ENCODE assay signal across 13 mouse cellular contexts in genomic region chr1:185346188-185346587, GRCm38 (mm10). TPM values are rescaled to one million over a fixed set of nuclear protein-coding genes. Genes with fewer than 3 reads are reported as not detected.
DNase-seq lines count a peak whose midpoint lies in the region; ATAC-seq lines count a peak whose summit lies in the region.
"Had no signal": no experiment of that assay in that cellular context is flagged by ENCODE, and none has a peak within 500 bp of the region (broad histone marks: within the 10 kb centered on the region; RNA-seq: fewer than 3 reads in every experiment).

No protein-coding gene starts in this region.

- DNase-seq in CD4-positive, CD25-positive, alpha-beta regulatory T cell, adult 2 months (ENCODE audit: low read depth, low spot score), result peak; percentile 18
- DNase-seq in midbrain, embryonic 11.5 days (ENCODE audit: low spot score, missing footprints), result peak; percentile 33
- DNase-seq in midbrain, embryonic 14.5 days, result no peak
- DNase-seq in frontal cortex, postnatal 10 days (ENCODE audit: low spot score in 2 of 2), result no peak

- H3K9ac ChIP-seq in intestine, embryonic 16.5 days (ENCODE audit: low read depth, low read length), result no peak overlapping the region
- H3K9ac ChIP-seq in intestine, embryonic 15.5 days, result no peak overlapping the region
- H3K9ac ChIP-seq in midbrain, embryonic 11.5 days (ENCODE audit: low read length), result no peak overlapping the region
- H3K9ac ChIP-seq in midbrain, embryonic 14.5 days (replicated peaks; ENCODE audit: low read length), result no peak overlapping the region
- H3K9ac ChIP-seq: forebrain, embryonic 15.5 days; heart, embryonic 13.5 days; lung, embryonic 15.5 days had no signal

- no peak overlapping the region for H3K27ac ChIP-seq in intestine, embryonic 16.5 days (ENCODE audit: low read length)
- no peak overlapping the region for H3K27ac ChIP-seq in intestine, embryonic 15.5 days
- H3K27ac ChIP-seq in midbrain, embryonic 11.5 days (ENCODE audit: low read depth, low read length), result no peak overlapping the region
- H3K27ac ChIP-seq in midbrain, embryonic 14.5 days (replicated peaks; ENCODE audit: low read depth, low read length), result no peak overlapping the region
- H3K27ac ChIP-seq: forebrain, embryonic 15.5 days; heart, embryonic 13.5 days; lung, embryonic 15.5 days had no signal

- peaks cover 17% of the 10 kb centered on the region for H3K36me3 ChIP-seq in intestine, embryonic 16.5 days (ENCODE audit: control insufficient read depth, insufficient read depth, low read length)
- H3K36me3 ChIP-seq in intestine, embryonic 15.5 days, result peaks cover 39% of the 10 kb centered on the region
- peaks cover 15% of the 10 kb centered on the region for H3K36me3 ChIP-seq in midbrain, embryonic 11.5 days (ENCODE audit: control insufficient read depth, insufficient read depth, low read length)
- H3K36me3 ChIP-seq in midbrain, embryonic 14.5 days (ENCODE audit: control insufficient read depth, insufficient read depth, low read length), result peaks cover 92% of the 10 kb centered on the region

- no peak overlapping the region for H3K4me3 ChIP-seq in intestine, embryonic 16.5 days (ENCODE audit: low read length)
- H3K4me3 ChIP-seq in intestine, embryonic 15.5 days (replicated peaks), result no peak overlapping the region
- no peak overlapping the region for H3K4me3 ChIP-seq in midbrain, embryonic 11.5 days (ENCODE audit: low read depth, low read length)
- no peak overlapping the region for H3K4me3 ChIP-seq in midbrain, embryonic 14.5 days (replicated peaks; ENCODE audit: low read depth, low read length)
- H3K4me3 ChIP-seq: forebrain, embryonic 15.5 days; heart, embryonic 13.5 days; lung, embryonic 15.5 days; myocyte had no signal

- H3K27me3 ChIP-seq in intestine, embryonic 16.5 days (replicated peaks; ENCODE audit: control insufficient read depth, insufficient read depth, low read length), result no peaks in the 10 kb centered on the region
- H3K27me3 ChIP-seq in intestine, embryonic 15.5 days (replicated peaks), result no peaks in the 10 kb centered on the region
- H3K27me3 ChIP-seq in midbrain, embryonic 11.5 days (ENCODE audit: control insufficient read depth, insufficient read depth, low read length), result no peaks in the 10 kb centered on the region
- no peaks in the 10 kb centered on the region for H3K27me3 ChIP-seq in midbrain, embryonic 14.5 days (ENCODE audit: control insufficient read depth, insufficient read depth, low read length)
- H3K27me3 ChIP-seq: forebrain, embryonic 15.5 days; heart, embryonic 13.5 days; lung, embryonic 15.5 days; Patski had no signal

- H3K4me2 ChIP-seq in intestine, embryonic 16.5 days (ENCODE audit: low read depth, low read length), result no peak overlapping the region
- H3K4me2 ChIP-seq in intestine, embryonic 15.5 days (replicated peaks), result no peak overlapping the region
- H3K4me2 ChIP-seq in midbrain, embryonic 11.5 days, result no peak overlapping the region
- no peak overlapping the region for H3K4me2 ChIP-seq in midbrain, embryonic 14.5 days (ENCODE audit: low read length)
- H3K4me2 ChIP-seq: forebrain, embryonic 15.5 days; heart, embryonic 13.5 days; lung, embryonic 15.5 days had no signal

- 67% methylated on average over 10 of the region's 10 CpGs for WGBS in intestine, embryonic 16.5 days
- WGBS in intestine, embryonic 15.5 days, result 68% methylated on average over 10 of the region's 10 CpGs
- 80% methylated on average over 10 of the region's 10 CpGs for WGBS in midbrain, embryonic 11.5 days
- WGBS in midbrain, embryonic 14.5 days, result 79% methylated on average over 10 of the region's 10 CpGs

- no peaks in the 10 kb centered on the region for H3K4me1 ChIP-seq in intestine, embryonic 16.5 days (ENCODE audit: control insufficient read depth, insufficient read depth, low read length)
- H3K4me1 ChIP-seq in intestine, embryonic 15.5 days (replicated peaks), result no peaks in the 10 kb centered on the region
- no peaks in the 10 kb centered on the region for H3K4me1 ChIP-seq in midbrain, embryonic 11.5 days (ENCODE audit: control insufficient read depth, insufficient read depth, low read length)
- H3K4me1 ChIP-seq in midbrain, embryonic 14.5 days (ENCODE audit: control insufficient read depth, insufficient read depth, low read length), result no peaks in the 10 kb centered on the region
- H3K4me1 ChIP-seq: forebrain, embryonic 15.5 days; heart, embryonic 13.5 days; lung, embryonic 15.5 days had no signal

- no peaks in the 10 kb centered on the region for H3K9me3 ChIP-seq in intestine, embryonic 16.5 days (ENCODE audit: control insufficient read depth, low read length)
- H3K9me3 ChIP-seq in intestine, embryonic 15.5 days, result no peaks in the 10 kb centered on the region
- H3K9me3 ChIP-seq in midbrain, embryonic 11.5 days (ENCODE audit: control insufficient read depth, low read length), result no peaks in the 10 kb centered on the region; the same call in 1 of the 2 replicates
- H3K9me3 ChIP-seq in midbrain, embryonic 14.5 days (ENCODE audit: control insufficient read depth, low read length), result no peaks in the 10 kb centered on the region
- H3K9me3 ChIP-seq: forebrain, embryonic 15.5 days; heart, embryonic 13.5 days; lung, embryonic 15.5 days had no signal

- no peak for ATAC-seq in CD4-positive, CD25-positive, alpha-beta regulatory T cell, adult 4 months
- ATAC-seq in intestine, embryonic 16.5 days, result peak; percentile 47; the same call in 1 of the 2 replicates
- no peak for ATAC-seq in intestine, embryonic 15.5 days
- ATAC-seq in midbrain, embryonic 11.5 days (ENCODE audit: low FRiP score), result no peak
- ATAC-seq in midbrain, embryonic 14.5 days (ENCODE audit: low FRiP score, low TSS enrichment), result no peak
- peak; percentile 82 for ATAC-seq in megakaryocyte progenitor cell, adult 5-6 weeks (replicated peaks; ENCODE audit: poor library complexity)
- ATAC-seq: forebrain, embryonic 15.5 days; Patski had no signal

RNA-seq across cellular contexts. Expression of gene Bpnt1, which starts 14.2 kb away (rescaled TPM):
- polyA plus RNA-seq in CD4-positive, CD25-positive, alpha-beta regulatory T cell, adult 4 months (2017; shearing (Covaris generic)), result 10 to 100 TPM; 15.4 to 18.1 TPM
- polyA plus RNA-seq in intestine, embryonic 16.5 days (2015; fragmentation: Nextera tagmentation; extraction: Ambion mirVana), result 345 and 365 TPM in 2 replicates
- polyA plus RNA-seq in intestine, embryonic 15.5 days (2015; fragmentation: Nextera tagmentation; extraction: Ambion mirVana), result 210 and 233 TPM in 2 replicates
- polyA plus RNA-seq in midbrain, embryonic 11.5 days (2014; fragmentation: Nextera tagmentation; extraction: Ambion mirVana), result 22.5 and 26.3 TPM in 2 replicates
- polyA plus RNA-seq in midbrain, embryonic 14.5 days (2014; fragmentation: Nextera tagmentation; extraction: Ambion mirVana), result 27.2 and 29.0 TPM in 2 replicates
- total RNA-seq in megakaryocyte progenitor cell, adult 5-6 weeks (2015), result 7.7 and 7.9 TPM in 2 replicates
- 23.6 and 25.2 TPM in 2 replicates for total RNA-seq in megakaryocyte progenitor cell, adult 5-6 weeks (2017)

RNA-seq across cellular contexts. Expression of gene Eprs, which starts 16.7 kb away (rescaled TPM):
- polyA plus RNA-seq in CD4-positive, CD25-positive, alpha-beta regulatory T cell, adult 4 months (2017; shearing (Covaris generic)), result 100 to 1,000 TPM; 108 to 114 TPM
- 118 and 132 TPM in 2 replicates for polyA plus RNA-seq in intestine, embryonic 16.5 days (2015; fragmentation: Nextera tagmentation; extraction: Ambion mirVana)
- 161 and 164 TPM in 2 replicates for polyA plus RNA-seq in intestine, embryonic 15.5 days (2015; fragmentation: Nextera tagmentation; extraction: Ambion mirVana)
- polyA plus RNA-seq in midbrain, embryonic 11.5 days (2014; fragmentation: Nextera tagmentation; extraction: Ambion mirVana), result 140 TPM in 2 replicates
- 129 and 150 TPM in 2 replicates for polyA plus RNA-seq in midbrain, embryonic 14.5 days (2014; fragmentation: Nextera tagmentation; extraction: Ambion mirVana)
- total RNA-seq in megakaryocyte progenitor cell, adult 5-6 weeks (2015), result 108 and 117 TPM in 2 replicates
- total RNA-seq in megakaryocyte progenitor cell, adult 5-6 weeks (2017), result 214 and 252 TPM in 2 replicates

RNA-seq across cellular contexts. Expression of gene Iars2, which starts 17.0 kb away (rescaled TPM):
- 10 to 100 TPM in 1 of 2 experiments, 1 to 10 TPM in 1; 5.3 to 11.6 TPM for polyA plus RNA-seq in CD4-positive, CD25-positive, alpha-beta regulatory T cell, adult 4 months (2017; shearing (Covaris generic))
- 86.6 and 109 TPM in 2 replicates for polyA plus RNA-seq in intestine, embryonic 16.5 days (2015; fragmentation: Nextera tagmentation; extraction: Ambion mirVana)
- 61.9 and 66.9 TPM in 2 replicates for polyA plus RNA-seq in intestine, embryonic 15.5 days (2015; fragmentation: Nextera tagmentation; extraction: Ambion mirVana)
- polyA plus RNA-seq in midbrain, embryonic 11.5 days (2014; fragmentation: Nextera tagmentation; extraction: Ambion mirVana), result 24.3 and 26.3 TPM in 2 replicates
- 14.0 and 22.3 TPM in 2 replicates for polyA plus RNA-seq in midbrain, embryonic 14.5 days (2014; fragmentation: Nextera tagmentation; extraction: Ambion mirVana)
- total RNA-seq in megakaryocyte progenitor cell, adult 5-6 weeks (2015), result 48.1 and 63.6 TPM in 2 replicates
- 42.8 and 46.3 TPM in 2 replicates for total RNA-seq in megakaryocyte progenitor cell, adult 5-6 weeks (2017)

Comparison
In these comparisons a context has a peak if more than half of its experiments do, and no peak if none do; other contexts are left out.
1. DNase-seq: peak in CD4-positive, CD25-positive, alpha-beta regulatory T cell, adult 2 months (single experiment) and midbrain, embryonic 11.5 days (single experiment); none in midbrain, embryonic 14.5 days (single experiment) and frontal cortex, postnatal 10 days (0 of 2).
2. ATAC-seq: peak in intestine, embryonic 16.5 days (single experiment) and megakaryocyte progenitor cell, adult 5-6 weeks (single experiment); none in CD4-positive, CD25-positive, alpha-beta regulatory T cell, adult 4 months (single experiment), intestine, embryonic 15.5 days (single experiment), midbrain, embryonic 11.5 days (single experiment) and midbrain, embryonic 14.5 days (single experiment).